Mouse (Mus musculus) T-helper 1 cell (primary cell): ENCODE results near the gene Mpeg1.

Source experiments
- in situ Hi-C: fragments of 300-600 bp; cut with MboI, MseI; formaldehyde crosslinking; loops from one replicate; pipeline ENCODE4 v1.15.1; 2025; ENCODE audit warnings: high pct_unique_total_duplicates

The Mpeg1 gene

DNA sequence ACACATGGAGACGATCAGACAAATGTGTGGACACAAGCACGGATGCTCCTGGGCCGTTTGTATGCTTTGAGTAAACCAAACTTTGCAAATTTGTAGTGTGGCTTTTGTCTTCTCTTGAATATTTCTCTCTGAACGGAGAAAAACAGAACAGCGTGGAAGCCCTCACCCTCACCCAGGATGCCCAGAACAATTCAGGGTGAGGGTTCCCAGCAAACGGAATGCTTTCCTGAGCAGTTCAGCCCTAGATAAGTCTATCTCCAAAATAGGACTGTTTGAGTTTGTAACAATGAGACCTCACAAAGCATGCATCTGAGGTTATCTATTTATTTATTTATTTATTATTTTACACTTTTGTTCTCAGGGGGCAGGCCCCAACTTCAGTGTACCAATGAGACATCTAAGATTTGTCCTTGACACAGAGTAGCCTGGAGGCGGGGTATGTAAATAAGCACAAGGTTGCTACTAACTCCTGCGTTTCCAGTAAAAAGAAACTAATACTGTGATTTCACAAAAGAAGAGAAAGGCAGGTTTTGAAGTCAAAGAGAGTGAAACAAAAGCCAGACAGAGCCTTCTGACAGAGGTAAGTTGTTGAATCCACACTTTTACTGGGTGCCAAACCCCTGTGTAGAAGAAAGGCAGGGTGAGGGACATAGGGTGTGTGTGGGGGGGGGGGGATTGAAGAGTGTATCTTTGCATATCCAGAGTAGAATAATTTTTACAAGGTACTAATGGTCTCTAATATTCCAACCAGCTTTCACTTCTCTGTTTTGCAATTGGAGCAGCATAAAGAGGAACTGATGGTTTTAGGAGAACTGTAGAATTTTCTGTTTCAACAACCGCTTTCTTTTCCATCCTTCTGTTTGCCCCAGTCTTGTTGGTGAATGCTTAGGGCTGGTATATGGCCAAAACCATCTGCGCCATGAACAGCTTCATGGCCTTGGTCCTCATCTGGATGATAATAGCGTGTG, at the start of gene Mpeg1:
Mpeg1 (plus strand) TSS at position 498 of the 968 bp plus-strand sequence.
- in situ Hi-C loops: no loop called here

DNA sequence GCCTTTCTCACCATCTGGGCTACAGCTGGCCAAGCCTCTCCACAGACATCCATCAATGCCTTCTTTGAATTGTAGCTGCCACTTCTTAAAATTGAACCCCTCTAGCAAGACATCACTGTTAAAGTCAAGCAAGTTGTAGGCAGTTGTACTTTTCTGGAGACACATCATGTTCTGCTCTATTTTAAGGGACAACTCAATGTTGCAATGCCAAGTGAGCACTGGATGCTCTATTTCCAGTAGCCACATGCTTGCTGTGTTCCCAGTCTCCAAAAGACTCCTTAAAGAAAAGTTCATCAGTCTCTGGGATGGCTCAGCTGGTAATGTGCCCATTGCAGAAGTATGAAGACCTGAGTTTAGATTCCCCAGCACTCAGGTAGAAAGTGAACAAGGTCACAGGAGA, 46.8 kb upstream of the Mpeg1 start:
- in situ Hi-C loops: loop anchor here (10.0 to 25.0 kb wide), 2 partner anchors 279 to 576 kb away; partner anchors contain the start of gene Olfr1417

- in situ Hi-C loops: loop anchor here (10.0 to 25.0 kb wide), 2 partner anchors 283 to 580 kb away; partner anchors contain the start of gene Olfr1417
These were observed 43.2 kb upstream of the Mpeg1 start, which contains the start of gene Olfr1441 for GRCm38 (mm10) chr19:12417361-12417760. Olfr1441 (plus strand) TSS chr19:12417433.

GRCm38 (mm10) chr19:12418312-12418711, 42.3 kb upstream of the Mpeg1 start:
- in situ Hi-C loops: loop anchor here (10.0 to 25.0 kb wide), 2 partner anchors 284 to 581 kb away; partner anchors contain the start of gene Olfr1417

DNA sequence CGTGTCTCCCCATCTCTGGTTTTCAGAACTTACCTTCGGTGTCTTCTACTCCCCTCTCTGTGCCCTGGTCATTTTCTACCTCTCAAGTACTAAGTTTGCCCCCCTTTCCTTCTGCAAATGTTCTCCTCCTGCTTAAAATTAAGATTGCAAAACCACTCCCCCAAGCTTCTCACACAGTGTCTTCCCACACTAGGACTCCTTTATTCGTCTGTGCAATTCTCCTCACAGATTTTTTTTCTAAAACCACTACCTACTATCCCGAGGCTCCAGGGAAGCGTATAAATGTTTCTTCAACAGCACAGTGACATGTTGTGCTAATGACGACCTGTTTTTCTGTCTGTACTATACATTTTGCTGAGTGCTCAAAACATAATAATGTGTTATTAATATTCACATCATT, 40.0 kb upstream of the Mpeg1 start:
- in situ Hi-C loops: loop anchor here (25.0 kb wide), 1 partner anchor 583 kb away; the partner anchor contains the start of gene Olfr1417

GRCm38 (mm10) chr19:12421680-12422079, 38.9 kb upstream of the Mpeg1 start:
- in situ Hi-C loops: loop anchor here (25.0 kb wide), 1 partner anchor 584 kb away; the partner anchor contains the start of gene Olfr1417

GRCm38 (mm10) chr19:12427101-12427500, 33.5 kb upstream of the Mpeg1 start:
- in situ Hi-C loops: no loop called here

DNA sequence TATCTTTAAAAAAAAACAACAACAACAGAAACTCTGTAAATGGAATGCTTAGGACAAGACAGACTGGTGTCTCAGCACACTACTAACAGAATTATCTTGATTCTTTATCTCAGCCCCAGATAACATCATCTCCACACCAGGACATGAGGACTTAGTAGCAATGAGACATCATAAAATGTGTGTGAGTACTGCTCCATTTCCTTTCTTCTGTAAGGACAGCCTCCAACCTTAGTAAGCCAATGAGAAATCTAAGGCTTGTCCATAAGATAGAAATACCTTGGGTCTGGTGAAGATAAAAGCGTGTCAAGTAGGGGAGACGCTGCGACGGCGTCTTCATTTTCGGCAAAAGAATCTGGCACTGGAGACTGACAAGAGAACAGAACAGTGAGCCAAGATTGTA, 33.0 kb upstream of the Mpeg1 start, which contains the start of gene Pfpl:
Pfpl (plus strand) TSS at position 301 of the 400 bp plus-strand sequence.
- in situ Hi-C loops: no loop called here

- in situ Hi-C loops: no loop called here
These were observed 27.5 kb upstream of the Mpeg1 start for GRCm38 (mm10) chr19:12433033-12433432.

DNA sequence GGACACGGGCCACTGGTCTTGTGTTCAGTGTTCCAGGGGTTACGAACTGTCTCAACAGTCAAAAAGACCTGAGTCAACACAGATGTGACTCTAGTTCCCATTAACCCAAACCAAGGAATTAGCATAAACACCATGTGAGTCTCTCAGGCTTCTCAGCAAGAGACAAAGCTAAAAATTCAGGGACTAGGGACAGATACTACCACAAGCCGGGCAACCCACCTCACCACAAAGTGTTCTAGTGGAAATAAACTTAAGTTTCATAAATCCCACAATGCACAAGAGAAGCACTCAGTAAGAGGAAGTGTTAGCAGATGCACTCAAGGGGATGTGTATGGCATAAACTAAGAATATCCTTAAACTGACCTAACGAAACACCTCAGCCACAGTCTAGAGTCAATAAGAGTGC, 25.6 kb upstream of the Mpeg1 start:
- in situ Hi-C loops: no loop called here

DNA sequence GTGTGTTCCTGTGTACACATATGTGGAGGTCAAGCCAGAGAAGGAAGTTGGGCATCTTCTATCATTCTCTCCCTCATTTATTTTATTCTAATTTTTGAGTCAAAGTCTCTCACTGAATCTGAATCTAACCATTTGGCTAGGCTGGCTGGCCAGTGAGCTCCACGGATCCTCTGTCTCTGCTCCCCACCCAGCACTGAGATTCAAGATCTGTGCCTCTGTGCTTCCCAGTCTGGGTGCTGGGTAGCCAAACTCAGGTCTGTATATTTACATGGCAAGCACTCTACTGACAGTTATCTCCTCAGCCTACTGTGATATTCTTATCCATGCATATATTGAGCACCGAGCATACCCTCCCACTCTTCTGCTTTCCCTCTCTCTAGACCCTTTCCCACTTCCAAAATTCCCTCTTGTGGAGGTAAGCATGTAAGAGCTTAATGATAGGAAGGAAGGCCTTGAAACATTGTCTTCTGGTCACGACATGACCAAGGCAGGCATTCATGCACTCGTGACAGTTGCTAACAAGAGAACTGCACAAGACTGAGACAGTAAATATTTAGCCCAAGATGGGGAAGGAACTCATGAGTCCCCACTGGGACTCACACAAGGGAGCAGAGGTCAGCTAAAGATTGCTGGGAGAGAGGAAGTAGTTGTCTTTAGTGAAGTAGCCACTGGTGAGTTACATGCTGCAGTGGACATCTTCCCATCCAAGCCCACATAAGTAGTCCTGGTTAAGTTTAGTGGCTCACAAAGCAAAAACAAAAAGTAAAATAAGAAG, 24.6 kb upstream of the Mpeg1 start:
- in situ Hi-C loops: no loop called here

DNA sequence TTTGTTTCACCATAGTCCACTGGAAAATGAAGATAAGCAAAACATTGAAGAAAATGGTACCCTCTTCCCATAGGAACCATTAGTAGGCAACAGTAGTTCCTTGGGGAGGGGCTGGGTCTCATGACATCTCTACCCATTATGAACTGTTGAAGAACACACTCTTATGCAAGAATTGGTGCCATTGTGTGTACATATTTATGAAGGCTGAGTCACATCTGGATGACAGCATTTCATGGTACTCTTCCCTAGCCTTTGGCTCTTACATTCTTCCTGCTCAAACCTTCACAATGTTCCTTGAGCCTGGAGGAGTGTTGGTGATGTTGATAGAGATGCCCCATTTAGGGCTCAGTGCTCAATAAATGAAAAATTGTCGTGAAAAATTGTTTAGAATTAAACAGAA, 21.0 kb upstream of the Mpeg1 start:
- in situ Hi-C loops: no loop called here

GRCm38 (mm10) chr19:12440103-12440725, 20.4 kb upstream of the Mpeg1 start:
- in situ Hi-C loops: no loop called here

GRCm38 (mm10) chr19:12442560-12442959, 18.0 kb upstream of the Mpeg1 start:
- in situ Hi-C loops: no loop called here

- in situ Hi-C loops: no loop called here
These were observed 15.6 kb upstream of the Mpeg1 start for GRCm38 (mm10) chr19:12445014-12445413.

DNA sequence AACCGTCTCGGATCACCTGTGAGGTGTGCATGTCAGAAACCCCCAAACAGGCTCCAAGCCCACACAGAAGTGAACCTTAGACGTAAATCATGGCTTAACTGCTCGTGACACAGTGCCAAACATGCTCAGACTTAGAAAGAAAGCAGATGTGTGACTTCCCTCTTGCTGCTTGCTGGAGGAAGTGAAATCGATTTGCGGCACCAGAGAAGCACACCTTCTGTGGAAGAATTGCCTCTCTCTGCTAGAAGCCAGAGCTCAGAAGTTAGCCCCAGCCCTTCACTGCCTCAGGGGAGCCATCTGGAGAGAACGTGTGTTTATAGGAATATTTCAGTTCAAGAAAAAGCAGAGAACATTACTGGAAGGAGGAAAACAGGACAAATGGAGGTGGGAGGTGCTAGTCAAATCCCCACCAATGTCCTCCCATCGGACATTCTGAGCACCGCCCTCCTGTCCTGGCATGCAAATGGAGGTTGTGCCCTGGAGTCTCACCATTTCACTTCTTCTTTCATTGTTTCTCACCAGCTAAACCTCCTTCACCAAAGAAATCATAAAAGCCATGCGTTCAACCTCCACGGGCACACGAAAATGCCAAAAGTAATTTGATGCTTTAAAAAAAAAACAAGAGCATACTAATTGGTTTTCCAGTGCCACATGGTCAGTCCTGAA, 3.0 kb upstream of the Mpeg1 start:
- in situ Hi-C loops: no loop called here

- in situ Hi-C loops: no loop called here
These were observed 1.1 kb upstream of the Mpeg1 start for GRCm38 (mm10) chr19:12459516-12459915.

GRCm38 (mm10) chr19:12462851-12463721, 2.5 kb downstream of the Mpeg1 start:
- in situ Hi-C loops: no loop called here

GRCm38 (mm10) chr19:12463722-12464035, 3.1 kb downstream of the Mpeg1 start:
- in situ Hi-C loops: no loop called here

- in situ Hi-C loops: no loop called here
These were observed 3.5 kb downstream of the Mpeg1 start for GRCm38 (mm10) chr19:12464127-12464526.
